Mouse (Mus musculus) small intestine, adult 2 months (tissue): ENCODE data around the gene Rpsa. TPM values are rescaled to one million over a fixed set of nuclear protein-coding genes. Genes with fewer than 3 reads are reported as not detected.
A peak's percentile ranks its signal among the peaks of the same experiment; 100 is the strongest.
"Not testable (repeated sequence)": the region's sequence is repeated elsewhere in the genome, so short reads cannot be mapped to it uniquely, and the experiment has no call there.

ENCODE experiments used
- H3K27ac ChIP-seq: fragments of 200-500 bp; 2 replicates; pipeline ENCODE4 v1.5.1; 2012; ENCODE audit warnings: low read depth, low read length, control low read depth, inconsistent platforms; ENCODE audit not compliant: insufficient read depth
- H3K27me3 ChIP-seq: fragments of 200-500 bp; 2 replicates; pipeline ENCODE4 v1.6.1; 2012; ENCODE audit warnings: mild to moderate bottlenecking, moderate library complexity, low read length, inconsistent platforms; ENCODE audit not compliant: control insufficient read depth, insufficient read depth
- H3K36me3 ChIP-seq: fragments of 200-500 bp; 2 replicates; pipeline ENCODE4 v1.6.1; 2012; ENCODE audit warnings: mild to moderate bottlenecking, low read length, control low read depth, inconsistent platforms; ENCODE audit not compliant: control insufficient read depth, insufficient read depth
- H3K4me1 ChIP-seq: fragments of 200-500 bp; 2 replicates; pipeline ENCODE4 v1.6.1; 2012; ENCODE audit warnings: low read length, inconsistent platforms, mixed read lengths; ENCODE audit not compliant: control insufficient read depth, insufficient read depth, insufficient read length
- H3K4me3 ChIP-seq: fragments of 200-500 bp; 2 replicates; pipeline ENCODE4 v1.5.1; 2012; ENCODE audit warnings: low read depth, mild to moderate bottlenecking, control low read depth, inconsistent platforms, low read length, moderate library complexity
- CTCF ChIP-seq: fragments of 200-500 bp; IDR thresholded peaks from 2 replicates; pipeline ENCODE4 v1.5.1; 2012; ENCODE audit warnings: low read depth, mild to moderate bottlenecking, control low read depth, inconsistent platforms, low read length, moderate library complexity, mixed read lengths; ENCODE audit not compliant: insufficient replicate concordance, insufficient read length; ENCODE audit errors: extremely low read depth
- POLR2A ChIP-seq: fragments of 200-500 bp; IDR thresholded peaks from 2 replicates; pipeline ENCODE4 v1.6.1; 2012; ENCODE audit warnings: low read depth, mild to moderate bottlenecking, control low read depth, inconsistent platforms, low read length, moderate library complexity
- WGBS: fragments of 180-500 bp; shearing (Covaris S2); methylation state at CpG from one replicate; pipeline ENCODE4 v1.1.7; 2018; 5-methylcytosine and 5-hydroxymethylcytosine counted together
- polyA plus RNA-seq: library from polyadenylated mRNA; depleted of rRNA; stranded (reverse); fragments of >200 nt; gene quantifications from 2 replicates; pipeline ENCODE4 v1.2.3, GENCODE M21; 2012

Rpsa gene
- polyA plus RNA-seq, 1 experiment: 2,329 TPM

GRCm38 (mm10) chr9:120099304-120099703 lies 28.2 kb upstream of the Rpsa start:
- H3K4me3 ChIP-seq: no peak overlapping the region

GRCm38 (mm10) chr9:120101165-120101564 lies 26.3 kb upstream of the Rpsa start:
- H3K27me3 ChIP-seq: no peaks in the 10 kb centered on the region
- H3K4me3 ChIP-seq: no peak overlapping the region
- WGBS: 88% methylated on average over 2 of the region's 2 CpGs
- TF ChIP-seq POLR2A: no peak
- TF ChIP-seq CTCF: no peak
- H3K36me3 ChIP-seq: no peaks in the 10 kb centered on the region
- no peak overlapping the region for H3K27ac ChIP-seq
- H3K4me1 ChIP-seq: no peaks in the 10 kb centered on the region

More at GRCm38 (mm10) chr9:120099304-120099703, 28.2 kb upstream of the Rpsa start:
- 87% methylated on average over 8 of the region's 8 CpGs for WGBS
- H3K27me3 ChIP-seq: no peaks in the 10 kb centered on the region
- H3K27ac ChIP-seq: no peak overlapping the region
- TF ChIP-seq POLR2A (no peak), CTCF (no peak)
- no peaks in the 10 kb centered on the region for H3K4me1 ChIP-seq
- H3K36me3 ChIP-seq: no peaks in the 10 kb centered on the region

DNA sequence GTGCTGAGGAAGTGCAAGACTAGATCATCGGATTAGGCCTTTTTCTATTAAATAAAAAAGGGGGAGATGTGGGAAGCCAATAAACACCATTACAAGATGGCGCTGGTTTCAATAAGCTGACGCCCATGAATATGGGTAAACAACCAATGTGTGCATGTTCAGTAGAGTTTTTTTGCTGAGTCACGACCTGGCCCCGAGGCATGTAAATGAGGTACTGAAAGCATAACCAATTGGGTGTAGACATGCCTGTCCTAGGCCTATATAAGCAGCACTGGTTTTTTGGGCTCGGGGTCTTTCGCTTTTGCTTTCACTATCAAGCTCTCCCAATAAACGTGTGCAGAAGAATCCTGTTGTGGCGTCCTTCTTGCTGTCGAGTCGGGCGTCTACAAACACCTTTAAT lies 18.5 kb upstream of the Rpsa start:
- not testable (repeated sequence) for H3K27me3 ChIP-seq, H3K4me1 ChIP-seq, H3K4me3 ChIP-seq, H3K27ac ChIP-seq, H3K36me3 ChIP-seq
- 92% methylated on average over 12 of the region's 12 CpGs for WGBS

GRCm38 (mm10) chr9:120110211-120111018 lies 17.1 kb upstream of the Rpsa start, which contains the start of gene Slc25a38:
TSS of gene Slc25a38 (plus strand) at chr9:120110374.
- TF ChIP-seq POLR2A: peak; percentile 86
- TF ChIP-seq CTCF: peak; percentile 90
- WGBS: under 1% methylated on average over 62 of the region's 62 CpGs
- Histone ChIP-seq H3K4me3 (peak within 1 kb of the TSS; percentile 89), H3K4me1 (peaks cover 14% of the 10 kb centered on the region), H3K27me3 (no peaks in the 10 kb centered on the region), H3K36me3 (no peaks in the 10 kb centered on the region), H3K27ac (peak within 1 kb of the TSS; percentile 96)

DNA sequence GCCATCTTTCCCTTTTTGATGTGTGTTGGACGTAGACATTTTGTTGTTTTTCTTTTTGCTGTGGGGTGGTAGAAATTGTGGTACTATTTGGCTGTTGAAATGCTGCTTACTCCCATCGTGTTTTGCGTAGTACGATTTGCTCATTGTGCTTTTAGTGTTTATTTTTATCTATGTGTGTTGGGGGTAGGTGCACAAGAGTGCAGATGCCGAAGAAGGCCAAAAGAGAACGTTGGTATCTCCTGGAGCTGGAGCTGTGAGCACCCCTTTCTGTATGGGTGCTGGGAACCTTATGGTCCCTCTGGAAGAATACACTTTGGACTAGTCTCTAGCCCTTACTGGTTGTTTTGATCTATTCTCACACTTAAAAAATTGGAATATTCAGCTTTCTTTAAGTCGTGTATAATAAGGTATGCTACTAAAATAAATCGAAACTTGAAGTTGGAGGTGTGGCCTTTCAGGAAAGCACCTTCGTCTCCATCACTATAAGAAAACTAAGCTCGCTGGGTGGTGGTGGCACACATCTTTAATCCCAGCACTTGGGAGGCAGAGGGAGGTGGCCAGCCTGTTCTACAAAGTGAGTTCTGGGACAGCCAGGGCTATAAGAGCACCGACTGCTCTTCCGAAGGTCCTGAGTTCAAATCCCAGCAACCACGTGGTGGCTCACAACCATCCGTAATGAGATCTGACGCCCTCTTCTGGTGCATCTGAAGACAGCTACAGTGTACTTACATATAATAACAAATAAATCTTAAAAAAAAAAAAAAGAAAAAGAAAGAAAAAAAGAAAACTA lies 16.1 kb upstream of the Rpsa start:
- H3K27ac ChIP-seq: 0 out of 2 replicates have a peak overlapping the region, but pooled peaks have one; percentile 10
- 0 out of 2 replicates have a peak, but pooled peaks cover under 1% of the 10 kb centered on the region for H3K36me3 ChIP-seq
- H3K4me1 ChIP-seq: peaks cover 18% of the 10 kb centered on the region
- TF ChIP-seq CTCF: no peak
- TF ChIP-seq POLR2A: no peak
- 75% methylated on average over 15 of the region's 15 CpGs for WGBS
- no peak overlapping the region for H3K4me3 ChIP-seq
- H3K27me3 ChIP-seq: no peaks in the 10 kb centered on the region

DNA sequence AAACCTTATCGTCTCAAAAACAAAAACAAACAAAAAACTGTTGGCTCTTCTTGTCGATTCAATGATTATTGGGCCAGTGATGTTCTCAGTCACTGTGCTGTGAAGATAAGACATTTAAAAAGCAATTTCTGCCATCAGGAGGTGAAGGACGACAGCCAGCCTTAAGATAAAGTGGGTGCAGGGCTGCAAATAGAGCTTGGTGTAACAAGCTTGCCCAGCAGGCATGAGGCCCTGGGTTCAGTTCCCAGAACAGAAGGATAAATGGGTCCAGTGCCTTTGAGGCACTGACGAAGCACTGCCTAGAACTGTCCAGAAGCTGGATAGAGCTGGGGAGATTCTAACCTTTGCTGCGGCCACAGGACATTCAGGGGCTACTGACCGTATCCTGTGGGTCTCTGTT lies 15.0 kb upstream of the Rpsa start:
- Histone ChIP-seq H3K4me3 (no peak overlapping the region), H3K27ac (no peak overlapping the region), H3K36me3 (peaks cover 10% of the 10 kb centered on the region), H3K27me3 (no peaks in the 10 kb centered on the region), H3K4me1 (peaks cover 18% of the 10 kb centered on the region)
- TF ChIP-seq POLR2A (no peak), CTCF (no peak)
- 88% methylated on average over 6 of the region's 6 CpGs for WGBS

DNA sequence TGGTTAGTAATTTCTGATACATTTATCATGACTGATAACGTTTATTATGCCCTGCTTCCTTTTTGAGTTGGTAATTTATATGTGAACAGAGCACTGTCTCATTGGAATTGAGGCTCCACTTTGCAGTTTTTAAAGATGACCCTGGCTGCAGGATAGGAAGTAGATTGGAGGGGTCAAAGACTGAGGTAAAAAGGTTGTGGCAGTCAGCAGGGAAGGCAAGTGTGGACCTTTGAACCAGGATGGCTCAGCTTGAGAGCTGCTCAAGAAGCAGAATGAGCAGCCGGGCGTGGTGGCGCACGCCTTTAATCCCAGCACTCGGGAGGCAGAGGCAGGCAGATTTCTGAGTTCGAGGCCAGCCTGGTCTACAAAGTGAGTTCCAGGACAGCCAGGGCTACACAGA lies 14.0 kb upstream of the Rpsa start:
- H3K36me3 ChIP-seq: peaks cover 19% of the 10 kb centered on the region
- TF ChIP-seq CTCF (no peak), POLR2A (no peak)
- no peak overlapping the region for H3K4me3 ChIP-seq
- 56% methylated on average over 7 of the region's 7 CpGs for WGBS
- H3K27ac ChIP-seq: 0 out of 2 replicates have a peak overlapping the region, but pooled peaks have one; percentile 27
- peaks cover 18% of the 10 kb centered on the region for H3K4me1 ChIP-seq
- H3K27me3 ChIP-seq: no peaks in the 10 kb centered on the region
